8 mouse cellular contexts compared by ENCODE assay signal in genomic region chr7:130574211-130574991, GRCm38 (mm10). TPM values are rescaled to one million over a fixed set of nuclear protein-coding genes. Genes with fewer than 3 reads are reported as not detected.
A peak's percentile ranks its signal among the peaks of the same experiment; 100 is the strongest.
DNase-seq lines count a peak whose midpoint lies in the region; ATAC-seq and TF ChIP-seq lines count a peak whose summit lies in the region.

No protein-coding gene starts in this region.

- peak; percentile 48; the same call in 1 of the 2 replicates for TF ChIP-seq POLR2A in lung, adult 2 months (IDR thresholded peaks at IDR 0.05; ENCODE audit: borderline replicate concordance, extremely low read depth, low read depth, low read length)

- 35% methylated on average over 13 of the region's 13 CpGs for WGBS in forebrain, embryonic 14.5 days
- 62% methylated on average over 13 of the region's 13 CpGs for WGBS in forebrain, embryonic 11.5 days
- 44% methylated on average over 13 of the region's 13 CpGs for WGBS in lung, adult 2 months
- 27% methylated on average over 13 of the region's 13 CpGs for WGBS in stomach, postnatal 0 days

- no peaks in the 10 kb centered on the region for H3K9me3 ChIP-seq in forebrain, embryonic 14.5 days (replicated peaks; ENCODE audit: control insufficient read depth, low read length)
- no peaks in the 10 kb centered on the region for H3K9me3 ChIP-seq in forebrain, embryonic 11.5 days (ENCODE audit: control insufficient read depth, low read length)
- no peaks in the 10 kb centered on the region for H3K9me3 ChIP-seq in stomach, postnatal 0 days (ENCODE audit: control insufficient read depth, low read length)

- peak; percentile 79 for DNase-seq in forebrain, embryonic 14.5 days (ENCODE audit: low spot score)
- no peak for DNase-seq in forebrain, embryonic 11.5 days (ENCODE audit: low spot score)
- DNase-seq in NIH3T3 (ENCODE audit: low read depth) = peak; percentile 49
- DNase-seq in heart, postnatal 4 days = peak; percentile 55
- DNase-seq in lung, adult 2 months = peak; percentile 59
- DNase-seq in stomach, postnatal 0 days (ENCODE audit: low spot score) = peak; percentile 84
- no peak for DNase-seq in frontal cortex, postnatal 10 days (ENCODE audit: low spot score in 2 of 2)
- no peak for DNase-seq in spleen, postnatal 14 days (ENCODE audit: low spot score in 2 of 2)

- no peaks in the 10 kb centered on the region for H3K36me3 ChIP-seq in forebrain, embryonic 14.5 days (ENCODE audit: control insufficient read depth, insufficient read depth, low read length)
- H3K36me3 ChIP-seq in forebrain, embryonic 11.5 days (ENCODE audit: control insufficient read depth, insufficient read depth, low read length) = no peaks in the 10 kb centered on the region
- H3K36me3 ChIP-seq in stomach, postnatal 0 days (ENCODE audit: control insufficient read depth, insufficient read depth, low read length) = no peaks in the 10 kb centered on the region

- H3K4me1 ChIP-seq in forebrain, embryonic 14.5 days (ENCODE audit: control insufficient read depth, insufficient read depth, low read length) = peaks cover 7% of the 10 kb centered on the region
- peaks cover 3% of the 10 kb centered on the region; the same call in 1 of the 2 replicates for H3K4me1 ChIP-seq in forebrain, embryonic 11.5 days (replicated peaks; ENCODE audit: control insufficient read depth, insufficient read depth, low read length)
- H3K4me1 ChIP-seq in lung, adult 2 months (ENCODE audit: control insufficient read depth, insufficient read depth, low read length) = peaks cover 5% of the 10 kb centered on the region; the same call in 1 of the 2 replicates
- peaks cover 8% of the 10 kb centered on the region; the same call in 1 of the 2 replicates for H3K4me1 ChIP-seq in stomach, postnatal 0 days (replicated peaks; ENCODE audit: control insufficient read depth, insufficient read depth)

- no peak overlapping the region for H3K27ac ChIP-seq in forebrain, embryonic 14.5 days (ENCODE audit: low read depth, low read length)
- no peak overlapping the region for H3K27ac ChIP-seq in forebrain, embryonic 11.5 days (ENCODE audit: low read depth, low read length)
- peak overlapping the region; percentile 86 for H3K27ac ChIP-seq in stomach, postnatal 0 days (replicated peaks)

- no peak overlapping the region for H3K9ac ChIP-seq in forebrain, embryonic 14.5 days (ENCODE audit: low read length)
- no peak overlapping the region for H3K9ac ChIP-seq in forebrain, embryonic 11.5 days (ENCODE audit: low read length)
- H3K9ac ChIP-seq in stomach, postnatal 0 days (ENCODE audit: low read length) = 0 out of 2 replicates have a peak overlapping the region, but pooled peaks have one; percentile 9

- TF ChIP-seq EP300 in stomach, postnatal 0 days (optimal IDR thresholded peaks at IDR 0.05) = peak; percentile 52

- TF ChIP-seq CTCF in lung, adult 2 months (IDR thresholded peaks at IDR 0.05; ENCODE audit: insufficient read depth, low read length) = no peak
- no peak for TF ChIP-seq CTCF in stomach, postnatal 0 days (IDR thresholded peaks at IDR 0.05; ENCODE audit: low read depth)

- H3K4me3 ChIP-seq in forebrain, embryonic 14.5 days (ENCODE audit: low read depth, low read length) = no peak overlapping the region
- H3K4me3 ChIP-seq in forebrain, embryonic 11.5 days (ENCODE audit: low read depth, low read length) = no peak overlapping the region
- H3K4me3 ChIP-seq in lung, adult 2 months (replicated peaks; ENCODE audit: extremely low read depth, low read depth, low read length) = no peak overlapping the region
- peak overlapping the region; percentile 15; the same call in 1 of the 2 replicates for H3K4me3 ChIP-seq in stomach, postnatal 0 days (ENCODE audit: low read depth, low read length)

- peak; percentile 78 for ATAC-seq in forebrain, embryonic 14.5 days
- ATAC-seq in forebrain, embryonic 11.5 days (replicated peaks; ENCODE audit: low FRiP score) = no peak
- ATAC-seq in stomach, postnatal 0 days (ENCODE audit: low FRiP score, low TSS enrichment) = peak; percentile 92

- no peaks in the 10 kb centered on the region for H3K27me3 ChIP-seq in forebrain, embryonic 14.5 days (replicated peaks; ENCODE audit: control insufficient read depth, insufficient read depth, low read length)
- no peaks in the 10 kb centered on the region for H3K27me3 ChIP-seq in forebrain, embryonic 11.5 days (ENCODE audit: control insufficient read depth, insufficient read depth, low read length)
- no peaks in the 10 kb centered on the region for H3K27me3 ChIP-seq in stomach, postnatal 0 days (ENCODE audit: control insufficient read depth, insufficient read depth, low read length)

- H3K4me2 ChIP-seq in forebrain, embryonic 14.5 days (ENCODE audit: low read length) = no peak overlapping the region
- H3K4me2 ChIP-seq in forebrain, embryonic 11.5 days (ENCODE audit: low read depth, low read length, severe bottlenecking) = no peak overlapping the region
- H3K4me2 ChIP-seq in stomach, postnatal 0 days (replicated peaks; ENCODE audit: low read depth) = peak overlapping the region; percentile 32; the same call in 1 of the 2 replicates

RNA-seq across cellular contexts. Expression of gene Nsmce4a, which starts 1.5 kb away (rescaled TPM):
- polyA plus RNA-seq in forebrain, embryonic 14.5 days (2014; fragmentation: Nextera tagmentation; extraction: Ambion mirVana) = 130 and 154 TPM in 2 replicates
- polyA plus RNA-seq in forebrain, embryonic 11.5 days (2014; fragmentation: Nextera tagmentation; extraction: Ambion mirVana) = 211 and 215 TPM in 2 replicates
- 10 to 100 TPM; 70.1 to 76.5 TPM for total RNA-seq in heart, postnatal 4 days (2021)
- 29.6 and 36.3 TPM in 2 replicates for polyA plus RNA-seq in lung, adult 2 months (2012; rRNA removed)
- 89.7 and 93.1 TPM in 2 replicates for polyA plus RNA-seq in stomach, postnatal 0 days (2015; fragmentation: Nextera tagmentation; extraction: Ambion mirVana)

RNA-seq across cellular contexts. Expression of gene Tacc2, which starts 2.8 kb away (rescaled TPM):
- 40.2 and 47.9 TPM in 2 replicates for polyA plus RNA-seq in forebrain, embryonic 14.5 days (2014; fragmentation: Nextera tagmentation; extraction: Ambion mirVana)
- 47.4 and 50.8 TPM in 2 replicates for polyA plus RNA-seq in forebrain, embryonic 11.5 days (2014; fragmentation: Nextera tagmentation; extraction: Ambion mirVana)
- total RNA-seq in heart, postnatal 4 days (2021) = 100 to 1,000 TPM; 140 to 147 TPM
- 71.7 and 74.5 TPM in 2 replicates for polyA plus RNA-seq in lung, adult 2 months (2012; rRNA removed)
- 15.6 and 17.1 TPM in 2 replicates for polyA plus RNA-seq in stomach, postnatal 0 days (2015; fragmentation: Nextera tagmentation; extraction: Ambion mirVana)

RNA-seq across cellular contexts. Expression of gene Ate1, which starts 54.2 kb away (rescaled TPM):
- 73.7 and 85.8 TPM in 2 replicates for polyA plus RNA-seq in forebrain, embryonic 14.5 days (2014; fragmentation: Nextera tagmentation; extraction: Ambion mirVana)
- 57.5 and 59.7 TPM in 2 replicates for polyA plus RNA-seq in forebrain, embryonic 11.5 days (2014; fragmentation: Nextera tagmentation; extraction: Ambion mirVana)
- 10 to 100 TPM; 41.5 to 42.2 TPM for total RNA-seq in heart, postnatal 4 days (2021)
- 6.1 and 12.5 TPM in 2 replicates for polyA plus RNA-seq in lung, adult 2 months (2012; rRNA removed)
- polyA plus RNA-seq in stomach, postnatal 0 days (2015; fragmentation: Nextera tagmentation; extraction: Ambion mirVana) = 40.4 and 56.4 TPM in 2 replicates

Comparison
In these comparisons a context has a peak if more than half of its experiments do, and no peak if none do; other contexts are left out.
1. DNase-seq: peak in forebrain, embryonic 14.5 days (single experiment), NIH3T3 (single experiment), heart, postnatal 4 days (single experiment), lung, adult 2 months (single experiment) and stomach, postnatal 0 days (single experiment); none in forebrain, embryonic 11.5 days (single experiment), frontal cortex, postnatal 10 days (0 of 2) and spleen, postnatal 14 days (0 of 2).